Mouse (Mus musculus): Measurements from ENCODE around the gene Zic5. TPM values are rescaled to one million over a fixed set of nuclear protein-coding genes. Genes with fewer than 3 reads are reported as not detected.
"Not testable (repeated sequence)": the region's sequence is repeated elsewhere in the genome, so short reads cannot be mapped to it uniquely, and the experiment has no call there.

Zic5 gene
- total RNA-seq, 2 experiments from 2014 or later = 5.2 to 6.2 TPM

GRCm38 (mm10) chr14:122466756-122467362, 1.4 kb upstream of the Zic5 start:
- DNase-seq (ENCODE audit: low spot score in 2 of 2) = no peak

- DNase-seq (ENCODE audit: low spot score in 2 of 2) = no peak
Observed at GRCm38 (mm10) chr14:122465931-122466490, 534 bp upstream of the Zic5 start.

GRCm38 (mm10) chr14:122464351-122464762, 1.1 kb downstream of the Zic5 start:
- DNase-seq (ENCODE audit: low spot score in 2 of 2) = no peak

GRCm38 (mm10) chr14:122463734-122464341, 1.6 kb downstream of the Zic5 start:
- DNase-seq (ENCODE audit: low spot score in 2 of 2) = peak in 1 of 2 experiments; percentile 35

- peak in 1 of 2 experiments; percentile 31 for DNase-seq (ENCODE audit: low spot score in 2 of 2)
Observed at GRCm38 (mm10) chr14:122463080-122463691, 2.3 kb downstream of the Zic5 start.

- no peak for DNase-seq (ENCODE audit: low spot score in 2 of 2)
Observed at GRCm38 (mm10) chr14:122462689-122463079, 2.8 kb downstream of the Zic5 start.

GRCm38 (mm10) chr14:122461966-122462365, 3.5 kb downstream of the Zic5 start:
- DNase-seq (ENCODE audit: low spot score in 2 of 2) = no peak

GRCm38 (mm10) chr14:122461500-122461899, 4.0 kb downstream of the Zic5 start:
- DNase-seq (ENCODE audit: low spot score in 2 of 2) = no peak

- DNase-seq (ENCODE audit: low spot score in 2 of 2) = no peak
Observed at GRCm38 (mm10) chr14:122460226-122460625, 5.3 kb downstream of the Zic5 start.

- no peak for DNase-seq (ENCODE audit: low spot score in 2 of 2)
Observed at GRCm38 (mm10) chr14:122459776-122460175, 5.7 kb downstream of the Zic5 start.

- not testable (repeated sequence) for DNase-seq (ENCODE audit: low spot score in 2 of 2)
Observed at GRCm38 (mm10) chr14:122459332-122459731, 6.1 kb downstream of the Zic5 start.

GRCm38 (mm10) chr14:122455562-122455958, 9.9 kb downstream of the Zic5 start:
- no peak for DNase-seq (ENCODE audit: low spot score in 2 of 2)

GRCm38 (mm10) chr14:122454901-122455561, 10.4 kb downstream of the Zic5 start:
- DNase-seq (ENCODE audit: low spot score in 2 of 2) = no peak

GRCm38 (mm10) chr14:122453996-122454738, 11.3 kb downstream of the Zic5 start:
- DNase-seq (ENCODE audit: low spot score in 2 of 2) = no peak

- peak in 1 of 2 experiments; percentile 54 for DNase-seq (ENCODE audit: low spot score in 2 of 2)
Observed at GRCm38 (mm10) chr14:122453388-122453995, 12.0 kb downstream of the Zic5 start.

GRCm38 (mm10) chr14:122452701-122453387, 12.6 kb downstream of the Zic5 start:
- DNase-seq (ENCODE audit: low spot score in 2 of 2) = no peak

- DNase-seq (ENCODE audit: low spot score in 2 of 2) = no peak
Observed at GRCm38 (mm10) chr14:122451551-122452145, 13.8 kb downstream of the Zic5 start.

GRCm38 (mm10) chr14:122450496-122451382, 14.7 kb downstream of the Zic5 start, which contains the start of gene Gm5089:
Gm5089 (minus strand) TSS chr14:122451115.
- DNase-seq (ENCODE audit: low spot score in 2 of 2) = peak in 1 of 2 experiments; percentile 64
